Mouse (Mus musculus) erythroblast, embryonic 14.5 days (primary cell): ENCODE results near the gene Sgsm1. TPM values are rescaled to one million over a fixed set of nuclear protein-coding genes. Genes with fewer than 3 reads are reported as not detected.

Experiments
- H3K27me3 ChIP-seq: 2 replicates; pipeline ENCODE4 v1.6.1; 2012; ENCODE audit warnings: inconsistent platforms; ENCODE audit not compliant: control insufficient read depth
- H3K36me3 ChIP-seq: 2 replicates; pipeline ENCODE4 v1.6.1; 2012; ENCODE audit warnings: mild to moderate bottlenecking, inconsistent platforms; ENCODE audit not compliant: control insufficient read depth
- H3K4me1 ChIP-seq: 2 replicates; pipeline ENCODE4 v1.6.1; 2012; ENCODE audit warnings: inconsistent platforms; ENCODE audit not compliant: control insufficient read depth
- H3K4me3 ChIP-seq: replicated peaks from 2 replicates; pipeline ENCODE3; 2012; ENCODE audit warnings: moderate library complexity, mild to moderate bottlenecking, inconsistent platforms
- H3K9me3 ChIP-seq: 2 replicates; pipeline ENCODE4 v1.6.1; 2012; ENCODE audit warnings: low read length, inconsistent platforms, mixed read lengths; ENCODE audit not compliant: control insufficient read depth
- GATA1 ChIP-seq: IDR thresholded peaks from 2 replicates; pipeline ENCODE4 v1.6.1; 2012; ENCODE audit warnings: low read length, inconsistent platforms, mixed read lengths
- TAL1 ChIP-seq: IDR thresholded peaks from 3 replicates; pipeline ENCODE4 v1.6.1; 2012; ENCODE audit warnings: low read length, inconsistent platforms, mixed read lengths
- polyA plus RNA-seq: library from polyadenylated mRNA; stranded (reverse); fragments of >175 nt; gene quantifications from 2 replicates; pipeline ENCODE4 v1.2.3, GENCODE M21; 2012

The Sgsm1 gene
- polyA plus RNA-seq, 1 experiment, result not detected

DNA sequence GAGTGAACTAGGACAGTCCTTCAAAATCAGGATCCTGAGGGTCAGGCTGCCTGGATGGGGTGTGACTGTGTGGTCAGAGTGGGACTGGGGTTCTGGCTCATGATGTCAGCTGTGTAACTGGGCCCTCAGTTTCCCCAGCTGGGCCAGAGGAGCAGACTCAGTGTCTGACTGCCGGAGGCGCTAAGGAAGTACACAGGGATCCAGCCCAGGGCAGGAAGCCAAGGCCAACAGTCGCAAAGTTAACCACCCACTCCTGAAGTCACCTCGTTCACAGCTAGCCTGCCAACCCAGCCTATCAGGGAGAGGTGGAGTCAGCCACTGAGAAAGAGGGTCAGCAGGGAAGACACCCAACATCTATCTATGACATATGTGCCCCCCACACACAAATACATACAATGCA is 102.5 kb downstream of the Sgsm1 start:
- no peaks in the 10 kb centered on the region for H3K27me3 ChIP-seq
- H3K36me3 ChIP-seq, result no peaks in the 10 kb centered on the region
- H3K9me3 ChIP-seq, result no peaks in the 10 kb centered on the region
- no peak for TF ChIP-seq TAL1
- no peak for TF ChIP-seq GATA1
- H3K4me1 ChIP-seq, result no peaks in the 10 kb centered on the region
- no peak overlapping the region for H3K4me3 ChIP-seq

GRCm38 (mm10) chr5:113206670-113207352 is 103.8 kb downstream of the Sgsm1 start:
- H3K4me3 ChIP-seq, result no peak overlapping the region
- H3K36me3 ChIP-seq, result no peaks in the 10 kb centered on the region
- H3K4me1 ChIP-seq, result no peaks in the 10 kb centered on the region
- no peaks in the 10 kb centered on the region for H3K27me3 ChIP-seq
- no peaks in the 10 kb centered on the region for H3K9me3 ChIP-seq
- TF ChIP-seq TAL1 (no peak), GATA1 (no peak)

DNA sequence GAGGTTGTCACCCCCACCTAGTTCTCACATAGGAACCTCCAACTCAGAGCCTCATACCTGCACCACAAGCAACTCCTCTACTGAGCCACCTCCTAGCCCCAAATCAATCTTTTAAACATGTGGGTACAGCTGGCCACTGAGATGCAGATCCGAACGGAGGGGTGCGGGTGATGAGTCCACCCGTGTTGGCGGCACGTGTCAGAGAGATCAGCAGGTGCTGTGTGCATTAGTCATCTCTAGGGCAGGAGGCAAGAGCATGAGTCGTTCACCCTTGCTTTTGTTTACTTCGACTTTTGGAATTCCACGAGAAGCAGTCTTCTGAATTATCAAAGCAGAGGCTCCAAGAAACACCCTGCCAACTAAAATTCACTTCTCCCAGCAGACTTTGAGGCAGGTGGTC is 106.4 kb downstream of the Sgsm1 start:
- TF ChIP-seq GATA1, result no peak
- TF ChIP-seq TAL1, result no peak
- H3K27me3 ChIP-seq, result no peaks in the 10 kb centered on the region
- H3K9me3 ChIP-seq, result no peaks in the 10 kb centered on the region
- H3K4me1 ChIP-seq, result no peaks in the 10 kb centered on the region
- no peaks in the 10 kb centered on the region for H3K36me3 ChIP-seq
- no peak overlapping the region for H3K4me3 ChIP-seq

DNA sequence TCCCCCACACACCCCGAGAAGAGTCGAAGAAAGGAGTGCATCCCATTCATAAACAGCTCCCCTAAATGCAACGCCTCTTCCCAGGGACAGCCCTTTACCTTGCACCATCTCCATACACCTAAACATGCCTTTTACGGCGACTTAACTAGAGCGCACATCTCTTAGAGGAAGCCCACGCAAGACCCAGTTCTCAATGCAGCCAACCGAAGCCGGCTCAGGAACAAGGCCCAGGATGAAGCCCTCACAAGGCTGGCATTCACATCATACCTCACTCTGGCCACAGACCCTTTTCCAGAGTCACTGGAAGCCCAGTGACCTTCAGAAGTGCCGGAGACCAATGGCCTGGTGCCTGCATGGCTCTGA is 110.8 kb downstream of the Sgsm1 start:
- no peaks in the 10 kb centered on the region for H3K9me3 ChIP-seq
- no peak overlapping the region for H3K4me3 ChIP-seq
- no peaks in the 10 kb centered on the region for H3K27me3 ChIP-seq
- H3K4me1 ChIP-seq, result no peaks in the 10 kb centered on the region
- no peak for TF ChIP-seq GATA1
- TF ChIP-seq TAL1, result no peak
- no peaks in the 10 kb centered on the region for H3K36me3 ChIP-seq

DNA sequence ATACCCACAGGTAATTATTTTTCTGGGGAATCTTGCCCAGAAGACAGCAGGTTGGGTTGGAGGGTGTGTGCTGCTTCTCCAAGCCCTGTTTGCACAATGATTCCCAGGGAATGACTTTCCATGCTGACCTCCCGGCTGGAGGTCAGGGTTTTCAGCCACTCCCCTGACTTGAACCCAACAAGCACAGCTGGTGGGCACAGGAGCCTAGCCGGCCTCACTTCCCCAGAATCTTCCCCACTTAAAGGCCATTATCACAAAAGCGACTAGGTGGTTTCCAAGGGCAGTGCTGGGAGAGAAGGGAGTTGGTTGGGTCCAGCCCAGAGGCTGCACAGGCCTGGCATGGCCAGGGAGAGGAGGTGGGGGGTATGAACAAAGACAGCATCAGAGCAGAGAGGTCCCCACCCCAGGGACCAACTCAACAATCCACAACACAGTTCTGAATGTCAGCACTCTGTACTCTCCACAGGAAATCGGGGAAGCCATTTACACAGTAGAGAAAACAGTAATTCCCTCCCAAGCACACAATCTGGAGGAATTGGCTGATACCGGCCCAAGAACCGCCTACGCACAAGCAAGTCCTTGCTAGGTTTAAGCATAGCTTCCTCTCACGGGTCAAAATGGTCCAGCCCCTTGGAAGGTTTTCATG is 111.3 kb downstream of the Sgsm1 start:
- Histone ChIP-seq H3K36me3 (no peaks in the 10 kb centered on the region), H3K9me3 (no peaks in the 10 kb centered on the region), H3K27me3 (no peaks in the 10 kb centered on the region), H3K4me3 (no peak overlapping the region), H3K4me1 (no peaks in the 10 kb centered on the region)
- TF ChIP-seq TAL1 (no peak), GATA1 (no peak)

DNA sequence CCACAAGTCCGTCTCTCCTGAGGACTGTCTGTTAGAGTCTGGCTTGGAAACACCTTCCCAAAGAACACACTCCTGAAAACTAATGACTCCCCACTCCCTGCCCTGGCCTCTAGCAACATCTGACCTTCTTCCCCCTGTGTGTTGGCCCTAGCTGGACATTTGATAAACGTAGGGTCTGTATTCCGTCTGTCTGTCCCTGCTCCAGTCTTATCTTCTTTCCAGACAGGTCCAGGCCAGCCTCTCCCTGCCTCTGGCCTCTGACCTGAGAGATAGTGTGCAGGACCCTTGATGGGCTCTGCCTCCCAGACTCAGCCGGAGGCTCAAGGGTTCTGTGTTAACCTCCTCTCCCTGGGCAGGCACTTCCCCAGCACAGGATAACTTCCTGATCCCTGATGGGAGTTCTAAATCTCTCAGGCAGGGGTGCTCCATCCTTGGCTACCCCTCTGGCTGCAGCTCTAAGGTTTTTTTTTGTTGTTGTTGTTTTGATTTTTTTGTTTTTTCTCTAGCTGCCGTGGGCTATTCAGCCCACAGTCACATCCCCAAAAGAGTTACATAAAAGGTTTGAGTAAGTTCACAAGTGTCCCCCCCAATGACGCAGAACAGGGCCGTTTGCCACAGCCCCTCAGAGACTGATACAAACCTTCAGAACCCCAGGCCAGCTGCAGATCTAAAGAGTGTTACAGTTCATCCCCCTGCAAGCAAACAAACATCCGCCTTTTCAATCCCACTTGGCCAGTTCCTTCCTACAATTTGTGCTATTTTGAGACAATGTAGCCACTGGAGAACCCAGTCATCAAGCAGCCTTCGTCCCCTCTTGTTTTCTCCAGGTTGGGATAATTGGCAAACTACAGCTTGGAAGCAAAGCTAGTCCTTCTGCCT is 113.4 kb downstream of the Sgsm1 start:
- Histone ChIP-seq H3K27me3 (no peaks in the 10 kb centered on the region), H3K4me1 (no peaks in the 10 kb centered on the region), H3K9me3 (no peaks in the 10 kb centered on the region), H3K36me3 (no peaks in the 10 kb centered on the region), H3K4me3 (no peak overlapping the region)
- TF ChIP-seq GATA1, result no peak
- no peak for TF ChIP-seq TAL1

DNA sequence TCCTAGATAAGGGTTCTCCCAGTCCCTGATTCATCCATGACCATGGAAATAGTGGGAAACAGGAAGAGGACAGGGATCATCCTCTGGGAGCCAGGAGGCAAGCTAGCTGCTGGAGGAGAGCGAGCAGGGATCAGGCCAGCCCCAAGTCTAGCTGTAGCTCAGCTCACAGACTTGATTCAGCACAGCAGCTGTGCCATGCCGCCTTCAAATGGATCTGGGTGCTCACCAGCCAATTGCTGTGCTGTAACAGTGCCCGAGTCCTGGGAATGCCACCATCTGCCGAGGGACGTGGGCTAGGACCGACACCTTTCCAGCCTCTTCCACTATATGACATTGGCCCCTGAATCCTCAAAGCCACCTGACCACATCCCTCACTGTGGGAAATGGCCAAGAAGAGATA is 114.7 kb downstream of the Sgsm1 start:
- Histone ChIP-seq H3K36me3 (no peaks in the 10 kb centered on the region; the same call in 1 of the 2 replicates), H3K4me3 (no peak overlapping the region), H3K27me3 (no peaks in the 10 kb centered on the region), H3K9me3 (no peaks in the 10 kb centered on the region), H3K4me1 (no peaks in the 10 kb centered on the region)
- no peak for TF ChIP-seq GATA1
- TF ChIP-seq TAL1, result no peak

GRCm38 (mm10) chr5:113195451-113195850 is 115.1 kb downstream of the Sgsm1 start:
- TF ChIP-seq TAL1, result no peak
- TF ChIP-seq GATA1, result no peak
- Histone ChIP-seq H3K36me3 (no peaks in the 10 kb centered on the region; the same call in 1 of the 2 replicates), H3K4me1 (no peaks in the 10 kb centered on the region), H3K4me3 (no peak overlapping the region), H3K9me3 (no peaks in the 10 kb centered on the region), H3K27me3 (no peaks in the 10 kb centered on the region)

- no peaks in the 10 kb centered on the region for H3K9me3 ChIP-seq
- no peak for TF ChIP-seq GATA1
- TF ChIP-seq TAL1, result no peak
- no peak overlapping the region for H3K4me3 ChIP-seq
These were observed 116.8 kb downstream of the Sgsm1 start for GRCm38 (mm10) chr5:113193762-113194161.

More at GRCm38 (mm10) chr5:113193762-113194161, 116.8 kb downstream of the Sgsm1 start:
- Histone ChIP-seq H3K36me3 (peaks cover 5% of the 10 kb centered on the region; the same call in 1 of the 2 replicates), H3K27me3 (no peaks in the 10 kb centered on the region), H3K4me1 (no peaks in the 10 kb centered on the region)

Other genes starting within 250 kb of the Sgsm1 start
- not detected in 2 replicates for gene Crybb2, start 240.7 kb downstream of the Sgsm1 start, polyA plus RNA-seq
- gene Crybb3, start 229.2 kb downstream of the Sgsm1 start, polyA plus RNA-seq, result not detected in 2 replicates
- 0.01 and 0.02 TPM in 2 replicates for gene 2900026A02Rik, start 89.5 kb downstream of the Sgsm1 start, polyA plus RNA-seq
- gene Tmem211, start 83.9 kb downstream of the Sgsm1 start, polyA plus RNA-seq, result not detected in 2 replicates
- gene Aym1, start 46.5 kb upstream of the Sgsm1 start, polyA plus RNA-seq, result not detected in 2 replicates
- gene Wscd2, start 179.5 kb upstream of the Sgsm1 start, polyA plus RNA-seq, result not detected in 2 replicates